26 mouse cellular contexts compared by ENCODE assay signal in the genomic region with DNA sequence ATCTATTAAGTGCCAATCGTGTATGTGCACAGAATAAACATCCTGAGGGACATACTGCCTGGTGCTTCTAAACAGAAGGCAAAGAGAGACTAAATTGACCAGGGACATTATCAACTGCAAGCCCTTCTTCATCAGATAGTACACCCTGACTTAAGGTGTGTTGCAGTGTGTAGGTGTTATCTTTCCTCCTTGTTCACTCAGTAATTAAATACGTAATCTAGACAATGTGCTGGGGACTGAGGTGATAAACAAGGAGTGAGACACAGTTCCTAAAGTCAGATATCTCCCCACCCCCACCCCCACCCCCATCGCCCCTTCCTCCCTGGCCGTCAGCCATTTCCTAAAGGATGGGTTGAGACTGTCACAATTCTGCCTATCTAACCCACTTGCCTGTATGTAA.
DNase-seq lines count a peak whose midpoint lies in the region; ATAC-seq and TF ChIP-seq lines count a peak whose summit lies in the region.
"Had no signal": no experiment of that assay in that cellular context is flagged by ENCODE, and none has a peak within 500 bp of the region (broad histone marks: within the 10 kb centered on the region; RNA-seq: fewer than 3 reads in every experiment).

No protein-coding gene starts in this region.

- no peak overlapping the region for H3K4me2 ChIP-seq in lung, embryonic 16.5 days (ENCODE audit: low read depth, low read length)
- H3K4me2 ChIP-seq in liver, embryonic 14.5 days (ENCODE audit: low read depth): no peak overlapping the region; the same call in 1 of the 2 replicates
- no peak overlapping the region for H3K4me2 ChIP-seq in kidney, embryonic 16.5 days (replicated peaks; ENCODE audit: low read depth, low read length)
- H3K4me2 ChIP-seq: heart, embryonic 15.5 days; hindbrain, embryonic 15.5 days; limb, embryonic 15.5 days; midbrain, embryonic 11.5 days had no signal

- 31% methylated on average over 4 of the region's 4 CpGs for WGBS in lung, embryonic 16.5 days
- WGBS in liver, embryonic 14.5 days (ENCODE audit: insufficient replicate concordance): 21% methylated on average over 4 of the region's 4 CpGs
- WGBS in kidney, embryonic 16.5 days: 76% methylated on average over 4 of the region's 4 CpGs

- no peak for TF ChIP-seq EP300 in liver, embryonic 14.5 days (IDR thresholded peaks at IDR 0.05; ENCODE audit: low read depth)

- DNase-seq in lung, adult 18-20 months: no peak
- DNase-seq in liver: peak; percentile 28
- peak in 1 of 3 experiments; percentile 24 for DNase-seq in liver, embryonic 14.5 days (ENCODE audit: low read depth in 3 of 3, low spot score in 3 of 3)
- no peak for DNase-seq in ovary, postnatal 36 days (ENCODE audit: low spot score)
- DNase-seq: adrenal gland, postnatal 10 days; B cell, adult 2 months; cerebellum, adult 9-10 months; cerebellum, postnatal 36 days; heart, postnatal 4 days; kidney, adult 11 months; kidney, postnatal 25 days; lung, postnatal 4 days; right cerebral cortex, adult 18-20 months; thymus, postnatal 4 days had no signal

- H3K4me1 ChIP-seq in lung, embryonic 16.5 days (replicated peaks; ENCODE audit: control insufficient read depth, insufficient read depth, low read length): peaks cover 25% of the 10 kb centered on the region
- H3K4me1 ChIP-seq in liver, embryonic 14.5 days (replicated peaks; ENCODE audit: control insufficient read depth in 2 of 2, insufficient read depth in 2 of 2, low read length in 1 of 2): peaks cover 25 to 43% of the 10 kb centered on the region in 2 experiments
- H3K4me1 ChIP-seq in kidney, embryonic 16.5 days (ENCODE audit: insufficient read depth, low read length): peaks cover 30% of the 10 kb centered on the region

- H3K9ac ChIP-seq in lung, embryonic 16.5 days (ENCODE audit: low read length): no peak overlapping the region
- no peak overlapping the region for H3K9ac ChIP-seq in liver, embryonic 14.5 days (replicated peaks)
- no peak overlapping the region for H3K9ac ChIP-seq in kidney, embryonic 16.5 days (replicated peaks; ENCODE audit: low read length)
- H3K9ac ChIP-seq: heart, embryonic 15.5 days; hindbrain, embryonic 15.5 days; limb, embryonic 15.5 days had no signal

- H3K4me3 ChIP-seq in lung, embryonic 16.5 days (ENCODE audit: low read length): no peak overlapping the region
- H3K4me3 ChIP-seq in liver, embryonic 14.5 days (ENCODE audit: insufficient read depth in 1 of 2, low read depth in 2 of 2, low read length in 2 of 2): no peak overlapping the region
- no peak overlapping the region for H3K4me3 ChIP-seq in kidney, embryonic 16.5 days (ENCODE audit: low read length)
- H3K4me3 ChIP-seq: heart, embryonic 15.5 days; hindbrain, embryonic 15.5 days; limb, embryonic 10.5 days; limb, embryonic 15.5 days had no signal

- H3K27ac ChIP-seq in lung, embryonic 16.5 days (ENCODE audit: low read length): peak overlapping the region; percentile 3; the same call in 1 of the 2 replicates
- H3K27ac ChIP-seq in liver, embryonic 14.5 days: no peak overlapping the region; the same call in 1 of the 2 replicates
- no peak overlapping the region for H3K27ac ChIP-seq in kidney, embryonic 16.5 days (ENCODE audit: low read length)
- H3K27ac ChIP-seq: heart, embryonic 15.5 days; hindbrain, embryonic 15.5 days; limb, embryonic 10.5 days; limb, embryonic 15.5 days had no signal

- H3K36me3 ChIP-seq in lung, embryonic 16.5 days (ENCODE audit: control insufficient read depth, insufficient read depth, low read length): no peaks in the 10 kb centered on the region
- H3K36me3 ChIP-seq in liver, embryonic 14.5 days (replicated peaks; ENCODE audit: control insufficient read depth, insufficient read depth, low read depth): no peaks in the 10 kb centered on the region
- H3K36me3 ChIP-seq in kidney, embryonic 16.5 days (ENCODE audit: insufficient read depth, low read length): 0 out of 2 replicates have a peak, but pooled peaks cover 6% of the 10 kb centered on the region
- H3K36me3 ChIP-seq: heart, embryonic 15.5 days; hindbrain, embryonic 15.5 days; limb, embryonic 10.5 days had no signal

- ATAC-seq in lung, embryonic 16.5 days (ENCODE audit: low read depth): no peak
- peak; percentile 40; the same call in 1 of the 2 replicates for ATAC-seq in liver, embryonic 14.5 days (ENCODE audit: insufficient read depth)
- peak; percentile 42 for ATAC-seq in megakaryocyte-erythroid progenitor cell, adult 5-6 weeks (replicated peaks; ENCODE audit: low FRiP score, low TSS enrichment, poor library complexity, severe bottlenecking)
- no peak for ATAC-seq in kidney, embryonic 16.5 days (ENCODE audit: low FRiP score, low TSS enrichment)
- ATAC-seq: forebrain, embryonic 16.5 days; inflammation-experienced regulatory T-cells, adult 6 months; lung, postnatal 0 days; midbrain, embryonic 16.5 days had no signal

- H3K9me3 ChIP-seq in lung, embryonic 16.5 days (ENCODE audit: control insufficient read depth, low read length): no peaks in the 10 kb centered on the region
- H3K9me3 ChIP-seq in liver, embryonic 14.5 days (ENCODE audit: control insufficient read depth, low read length): no peaks in the 10 kb centered on the region
- H3K9me3 ChIP-seq in kidney, embryonic 16.5 days (ENCODE audit: low read length): no peaks in the 10 kb centered on the region
- H3K9me3 ChIP-seq: heart, embryonic 15.5 days; hindbrain, embryonic 15.5 days; limb, embryonic 10.5 days; limb, embryonic 15.5 days had no signal

- peaks cover 40% of the 10 kb centered on the region for H3K27me3 ChIP-seq in lung, embryonic 16.5 days (ENCODE audit: control insufficient read depth, insufficient read depth, low read depth, low read length)
- no peaks in the 10 kb centered on the region for H3K27me3 ChIP-seq in liver, embryonic 14.5 days (ENCODE audit: control insufficient read depth, insufficient read depth, low read length)
- H3K27me3 ChIP-seq in kidney, embryonic 16.5 days (ENCODE audit: insufficient read depth, low read length): no peaks in the 10 kb centered on the region
- H3K27me3 ChIP-seq: heart, embryonic 15.5 days; hindbrain, embryonic 15.5 days; limb, embryonic 15.5 days had no signal

- no peak for TF ChIP-seq CTCF in liver, embryonic 14.5 days (IDR thresholded peaks at IDR 0.05; ENCODE audit: low read depth)

Comparison
In these comparisons a context has a peak if more than half of its experiments do, and no peak if none do; other contexts are left out.
1. ATAC-seq: peak in liver, embryonic 14.5 days (single experiment) and megakaryocyte-erythroid progenitor cell, adult 5-6 weeks (single experiment); none in lung, embryonic 16.5 days (single experiment) and kidney, embryonic 16.5 days (single experiment).